Comparison of ENCODE assay signal across 15 mouse cellular contexts in the genomic region with DNA sequence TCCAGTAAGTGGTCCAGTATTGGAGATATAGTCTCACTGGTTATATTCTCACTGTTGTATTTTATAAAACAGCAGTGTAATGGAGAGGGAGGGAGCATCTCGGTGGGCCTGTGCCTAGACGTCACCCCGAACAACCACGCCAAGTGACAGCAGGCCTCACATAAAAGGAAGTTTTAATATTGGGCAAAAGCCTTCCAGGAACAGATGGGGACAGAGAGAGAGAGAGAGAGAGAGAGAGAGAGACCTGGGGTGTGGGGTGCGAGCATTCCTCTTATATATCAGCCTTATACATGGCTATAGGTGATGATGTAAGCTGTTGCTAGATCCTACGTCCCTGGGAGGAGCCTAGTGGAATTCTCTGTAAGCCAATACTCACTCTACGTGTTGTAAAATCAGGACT.
A peak's percentile ranks its signal among the peaks of the same experiment; 100 is the strongest.
DNase-seq lines count a peak whose midpoint lies in the region; ATAC-seq and TF ChIP-seq lines count a peak whose summit lies in the region.
"Had no signal": no experiment of that assay in that cellular context is flagged by ENCODE, and none has a peak within 500 bp of the region (broad histone marks: within the 10 kb centered on the region; RNA-seq: fewer than 3 reads in every experiment).

No protein-coding gene starts in this region.

- no peaks in the 10 kb centered on the region for H3K36me3 ChIP-seq in intestine, embryonic 15.5 days
- H3K36me3 ChIP-seq in neural tube, embryonic 14.5 days (ENCODE audit: control insufficient read depth, insufficient read depth, low read length) = no peaks in the 10 kb centered on the region
- H3K36me3 ChIP-seq: embryonic facial prominence, embryonic 12.5 days; heart, embryonic 12.5 days had no signal

- no peak overlapping the region for H3K27ac ChIP-seq in left cerebral cortex, adult 2 months
- no peak overlapping the region for H3K27ac ChIP-seq in intestine, embryonic 15.5 days
- H3K27ac ChIP-seq in neural tube, embryonic 14.5 days (ENCODE audit: low read depth, low read length) = no peak overlapping the region
- H3K27ac ChIP-seq: embryonic facial prominence, embryonic 12.5 days; liver, embryonic 14.5 days had no signal

- peak; percentile 61 for DNase-seq in heart, adult 11 months
- no peak for DNase-seq in heart, adult 9 months (ENCODE audit: low spot score in 2 of 2)
- DNase-seq in left cerebral cortex, postnatal 4 days = peak; percentile 49
- DNase-seq in left cerebral cortex, adult 2 months (ENCODE audit: extremely low spot score in 1 of 2, low spot score in 2 of 2) = no peak
- DNase-seq in lung, postnatal 10 days = no peak
- DNase-seq: adrenal gland, postnatal 10 days; cerebellum, adult 11-12 months; layer of hippocampus, postnatal 36 days; right cerebral cortex, adult 18-20 months; thymus, adult 18-20 months had no signal

- H3K4me1 ChIP-seq in intestine, embryonic 15.5 days (replicated peaks) = peaks cover 10% of the 10 kb centered on the region; the same call in 1 of the 2 replicates
- H3K4me1 ChIP-seq in neural tube, embryonic 14.5 days (ENCODE audit: control insufficient read depth, insufficient read depth, low read length) = no peaks in the 10 kb centered on the region
- H3K4me1 ChIP-seq: embryonic facial prominence, embryonic 12.5 days had no signal

- no peak overlapping the region for H3K4me2 ChIP-seq in intestine, embryonic 15.5 days (replicated peaks)
- H3K4me2 ChIP-seq in neural tube, embryonic 14.5 days (ENCODE audit: low read depth, low read length) = no peak overlapping the region
- H3K4me2 ChIP-seq: embryonic facial prominence, embryonic 12.5 days; heart, embryonic 12.5 days had no signal

- H3K9me3 ChIP-seq in intestine, embryonic 15.5 days = no peaks in the 10 kb centered on the region
- no peaks in the 10 kb centered on the region for H3K9me3 ChIP-seq in neural tube, embryonic 14.5 days (ENCODE audit: control insufficient read depth, low read length)
- H3K9me3 ChIP-seq: embryonic facial prominence, embryonic 12.5 days; heart, embryonic 12.5 days had no signal

- no peak overlapping the region for H3K9ac ChIP-seq in intestine, embryonic 15.5 days
- H3K9ac ChIP-seq in neural tube, embryonic 14.5 days (replicated peaks; ENCODE audit: low read depth, low read length) = no peak overlapping the region
- H3K9ac ChIP-seq: embryonic facial prominence, embryonic 12.5 days; heart, embryonic 12.5 days; liver, embryonic 14.5 days had no signal

- H3K27me3 ChIP-seq in intestine, embryonic 15.5 days (replicated peaks) = no peaks in the 10 kb centered on the region
- H3K27me3 ChIP-seq in neural tube, embryonic 14.5 days (ENCODE audit: control insufficient read depth, insufficient read depth, low read length) = no peaks in the 10 kb centered on the region
- H3K27me3 ChIP-seq: embryonic facial prominence, embryonic 12.5 days had no signal

- intact Hi-C loops in left cerebral cortex, postnatal 4 days (cut with DNase I) = no loop called here
- intact Hi-C loops in left cerebral cortex, adult 2 months (cut with DNase I) = no loop called here

- peak; percentile 53 for ATAC-seq in intestine, embryonic 15.5 days
- ATAC-seq in neural tube, embryonic 14.5 days (ENCODE audit: low read depth) = peak; percentile 69

- H3K4me3 ChIP-seq in left cerebral cortex, adult 2 months = no peak overlapping the region
- H3K4me3 ChIP-seq in intestine, embryonic 15.5 days (replicated peaks) = no peak overlapping the region
- no peak overlapping the region for H3K4me3 ChIP-seq in neural tube, embryonic 14.5 days (ENCODE audit: low read depth, low read length)
- H3K4me3 ChIP-seq: embryonic facial prominence, embryonic 12.5 days; heart, embryonic 12.5 days had no signal

- WGBS in intestine, embryonic 15.5 days = 83% methylated on average over 7 of the region's 7 CpGs
- WGBS in neural tube, embryonic 14.5 days = 76% methylated on average over 7 of the region's 7 CpGs

- no peak for TF ChIP-seq CTCF in left cerebral cortex, adult 2 months (IDR thresholded peaks at IDR 0.05)

Comparison
In these comparisons a context has a peak if more than half of its experiments do, and no peak if none do; other contexts are left out.
1. DNase-seq: peak in heart, adult 11 months (single experiment) and left cerebral cortex, postnatal 4 days (single experiment); none in heart, adult 9 months (0 of 2), left cerebral cortex, adult 2 months (0 of 2) and lung, postnatal 10 days (single experiment).